Mouse (Mus musculus) layer of hippocampus, postnatal 25 days (tissue): ENCODE results near the gene Dnajb5. TPM values are rescaled to one million over a fixed set of nuclear protein-coding genes. Genes with fewer than 3 reads are reported as not detected.

ENCODE experiments used
- DNase-seq, 2 experiments: peaks; one replicate each; pipeline ENCODE4 v3.0.0; 2022; ENCODE audit warnings: mixed read lengths in 2 of 2, low spot score in 1 of 2; ENCODE audit errors: extremely low spot score in 1 of 2
- total RNA-seq, 2 experiments: library from RNA; stranded (reverse); gene quantifications; 2 replicates each; pipeline ENCODE4 v1.2.3; 2021

Dnajb5 gene
- total RNA-seq, 2 experiments from 2014 or later = 208 to 224 TPM

GRCm38 (mm10) chr4:42941396-42941795 is 8.2 kb upstream of the Dnajb5 start:
- no peak for DNase-seq

GRCm38 (mm10) chr4:42943341-42943740 is 6.3 kb upstream of the Dnajb5 start:
- DNase-seq = no peak

GRCm38 (mm10) chr4:42944185-42944584 is 5.4 kb upstream of the Dnajb5 start:
- no peak for DNase-seq

- DNase-seq = no peak
Measured at GRCm38 (mm10) chr4:42945043-42945442, 4.6 kb upstream of the Dnajb5 start.

GRCm38 (mm10) chr4:42945445-42945844 is 4.2 kb upstream of the Dnajb5 start:
- no peak for DNase-seq

GRCm38 (mm10) chr4:42945952-42946351 is 3.7 kb upstream of the Dnajb5 start:
- peak in 1 of 2 experiments; percentile 79 for DNase-seq

- peak; percentile 69 to 72 for DNase-seq
Measured at GRCm38 (mm10) chr4:42946733-42947290, 2.8 kb upstream of the Dnajb5 start.

GRCm38 (mm10) chr4:42948527-42948926 is 1.1 kb upstream of the Dnajb5 start:
- peak in 1 of 2 experiments; percentile 42 for DNase-seq

GRCm38 (mm10) chr4:42949051-42949675 is 451 bp upstream of the Dnajb5 start:
- DNase-seq = no peak

GRCm38 (mm10) chr4:42950065-42950558 is 498 bp downstream of the Dnajb5 start:
- DNase-seq = peak; percentile 69 to 77

GRCm38 (mm10) chr4:42951206-42952195 is 1.9 kb downstream of the Dnajb5 start:
- no peak for DNase-seq

- DNase-seq = no peak
Measured at GRCm38 (mm10) chr4:42952563-42952962, 2.9 kb downstream of the Dnajb5 start.

GRCm38 (mm10) chr4:42953435-42954094 is 4.0 kb downstream of the Dnajb5 start:
- DNase-seq = peak in 1 of 2 experiments; percentile 46

GRCm38 (mm10) chr4:42954297-42954696 is 4.7 kb downstream of the Dnajb5 start:
- DNase-seq = peak; percentile 77 to 90

GRCm38 (mm10) chr4:42955200-42955599 is 5.6 kb downstream of the Dnajb5 start:
- DNase-seq = no peak

GRCm38 (mm10) chr4:42956581-42956980 is 7.0 kb downstream of the Dnajb5 start:
- DNase-seq = no peak

- no peak for DNase-seq
Measured at GRCm38 (mm10) chr4:42957306-42957705, 7.7 kb downstream of the Dnajb5 start.

GRCm38 (mm10) chr4:42957979-42958378 is 8.4 kb downstream of the Dnajb5 start:
- no peak for DNase-seq

GRCm38 (mm10) chr4:42958942-42959341 is 9.3 kb downstream of the Dnajb5 start:
- no peak for DNase-seq

GRCm38 (mm10) chr4:42959382-42959781 is 9.8 kb downstream of the Dnajb5 start:
- no peak for DNase-seq
